Mouse (Mus musculus): Measurements from ENCODE around the gene Capn10. TPM values are rescaled to one million over a fixed set of nuclear protein-coding genes. Genes with fewer than 3 reads are reported as not detected.

Capn10 gene
- 13.7 and 29.0 TPM in 2 replicates for polyA plus RNA-seq (2012; rRNA removed)

- WGBS: under 1% methylated on average over 45 of the region's 45 CpGs
These were observed at the start of gene Capn10 for GRCm38 (mm10) chr1:92934182-92934827. Gene Capn10 (plus strand): TSS chr1:92934376.

GRCm38 (mm10) chr1:92888901-92889655 is 45.1 kb upstream of the Capn10 start:
- no peak for TF ChIP-seq CTCF (IDR thresholded peaks at IDR 0.05; ENCODE audit: extremely low read depth, insufficient read length, insufficient replicate concordance, low read depth, low read length)
- no peak for TF ChIP-seq POLR2A (IDR thresholded peaks at IDR 0.05; ENCODE audit: low read depth, low read length)
- Histone ChIP-seq H3K4me3 (ENCODE audit: low read depth, low read length) (no peak overlapping the region), H3K4me1 (ENCODE audit: control insufficient read depth, insufficient read depth, insufficient read length, low read length) (no peaks in the 10 kb centered on the region), H3K27ac (ENCODE audit: insufficient read depth, low read depth, low read length) (no peak overlapping the region), H3K27me3 (ENCODE audit: control insufficient read depth, insufficient read depth, low read length) (no peaks in the 10 kb centered on the region), H3K36me3 (ENCODE audit: control insufficient read depth, insufficient read depth, low read length) (no peaks in the 10 kb centered on the region)
- 59% methylated on average over 7 of the region's 7 CpGs for WGBS

More at GRCm38 (mm10) chr1:92934182-92934827, at the start of gene Capn10:
- TF ChIP-seq CTCF (IDR thresholded peaks at IDR 0.05; ENCODE audit: extremely low read depth, insufficient read length, insufficient replicate concordance, low read depth, low read length) (peak; percentile 3; the same call in 1 of the 2 replicates), POLR2A (IDR thresholded peaks at IDR 0.05; ENCODE audit: low read depth, low read length) (peak; percentile 73)
- Histone ChIP-seq H3K36me3 (ENCODE audit: control insufficient read depth, insufficient read depth, low read length) (peaks cover 6% of the 10 kb centered on the region), H3K4me1 (ENCODE audit: control insufficient read depth, insufficient read depth, insufficient read length, low read length) (peaks cover 33% of the 10 kb centered on the region), H3K27me3 (ENCODE audit: control insufficient read depth, insufficient read depth, low read length) (no peaks in the 10 kb centered on the region), H3K27ac (ENCODE audit: insufficient read depth, low read depth, low read length) (peak within 1 kb of the TSS; percentile 97), H3K4me3 (ENCODE audit: low read depth, low read length) (peak within 1 kb of the TSS; percentile 74)

- Histone ChIP-seq H3K27ac (ENCODE audit: insufficient read depth, low read depth, low read length) (no peak overlapping the region), H3K4me3 (ENCODE audit: low read depth, low read length) (no peak overlapping the region), H3K4me1 (ENCODE audit: control insufficient read depth, insufficient read depth, insufficient read length, low read length) (no peaks in the 10 kb centered on the region), H3K27me3 (ENCODE audit: control insufficient read depth, insufficient read depth, low read length) (peaks cover 4% of the 10 kb centered on the region; the same call in 1 of the 2 replicates), H3K36me3 (ENCODE audit: control insufficient read depth, insufficient read depth, low read length) (no peaks in the 10 kb centered on the region)
- 65% methylated on average over 3 of the region's 3 CpGs for WGBS
- TF ChIP-seq POLR2A (IDR thresholded peaks at IDR 0.05; ENCODE audit: low read depth, low read length) (no peak), CTCF (IDR thresholded peaks at IDR 0.05; ENCODE audit: extremely low read depth, insufficient read length, insufficient replicate concordance, low read depth, low read length) (no peak)
These were observed 41.4 kb upstream of the Capn10 start for GRCm38 (mm10) chr1:92892791-92893190.

- H3K36me3 ChIP-seq (ENCODE audit: control insufficient read depth, insufficient read depth, low read length): no peaks in the 10 kb centered on the region
- H3K4me3 ChIP-seq (ENCODE audit: low read depth, low read length): no peak overlapping the region
- H3K4me1 ChIP-seq (ENCODE audit: control insufficient read depth, insufficient read depth, insufficient read length, low read length): no peaks in the 10 kb centered on the region
- no peak for TF ChIP-seq CTCF (IDR thresholded peaks at IDR 0.05; ENCODE audit: extremely low read depth, insufficient read length, insufficient replicate concordance, low read depth, low read length)
- TF ChIP-seq POLR2A (IDR thresholded peaks at IDR 0.05; ENCODE audit: low read depth, low read length): no peak
- 53% methylated on average over 3 of the region's 3 CpGs for WGBS
- peaks cover 4% of the 10 kb centered on the region; the same call in 1 of the 2 replicates for H3K27me3 ChIP-seq (ENCODE audit: control insufficient read depth, insufficient read depth, low read length)
- no peak overlapping the region for H3K27ac ChIP-seq (ENCODE audit: insufficient read depth, low read depth, low read length)
These were observed 40.3 kb upstream of the Capn10 start for GRCm38 (mm10) chr1:92893896-92894295.

- TF ChIP-seq CTCF (IDR thresholded peaks at IDR 0.05; ENCODE audit: extremely low read depth, insufficient read length, insufficient replicate concordance, low read depth, low read length) (peak; percentile 83), POLR2A (IDR thresholded peaks at IDR 0.05; ENCODE audit: low read depth, low read length) (no peak)
- Histone ChIP-seq H3K27me3 (ENCODE audit: control insufficient read depth, insufficient read depth, low read length) (peaks cover 4% of the 10 kb centered on the region; the same call in 1 of the 2 replicates), H3K27ac (ENCODE audit: insufficient read depth, low read depth, low read length) (no peak overlapping the region), H3K4me3 (ENCODE audit: low read depth, low read length) (no peak overlapping the region), H3K4me1 (ENCODE audit: control insufficient read depth, insufficient read depth, insufficient read length, low read length) (no peaks in the 10 kb centered on the region), H3K36me3 (ENCODE audit: control insufficient read depth, insufficient read depth, low read length) (no peaks in the 10 kb centered on the region)
- WGBS: 22% methylated on average over 3 of the region's 3 CpGs
These were observed 39.1 kb upstream of the Capn10 start for GRCm38 (mm10) chr1:92895089-92895488.

GRCm38 (mm10) chr1:92902786-92903185 is 31.4 kb upstream of the Capn10 start, which contains the start of gene Ankmy1:
Gene Ankmy1 (minus strand): TSS chr1:92902906.
- no peak within 1 kb of the TSS for H3K27ac ChIP-seq (ENCODE audit: insufficient read depth, low read depth, low read length)
- 0 out of 2 replicates have a peak within 1 kb of the TSS, but pooled peaks have one; percentile 8 for H3K4me3 ChIP-seq (ENCODE audit: low read depth, low read length)
- TF ChIP-seq CTCF (IDR thresholded peaks at IDR 0.05; ENCODE audit: extremely low read depth, insufficient read length, insufficient replicate concordance, low read depth, low read length) (no peak), POLR2A (IDR thresholded peaks at IDR 0.05; ENCODE audit: low read depth, low read length) (no peak)

GRCm38 (mm10) chr1:92903627-92904026 is 30.5 kb upstream of the Capn10 start:
- no peaks in the 10 kb centered on the region for H3K36me3 ChIP-seq (ENCODE audit: control insufficient read depth, insufficient read depth, low read length)
- WGBS: 78% methylated on average over 4 of the region's 4 CpGs
- peaks cover 15% of the 10 kb centered on the region for H3K4me1 ChIP-seq (ENCODE audit: control insufficient read depth, insufficient read depth, insufficient read length, low read length)
- no peak overlapping the region for H3K27ac ChIP-seq (ENCODE audit: insufficient read depth, low read depth, low read length)
- no peaks in the 10 kb centered on the region for H3K27me3 ChIP-seq (ENCODE audit: control insufficient read depth, insufficient read depth, low read length)
- no peak overlapping the region for H3K4me3 ChIP-seq (ENCODE audit: low read depth, low read length)
- TF ChIP-seq POLR2A (IDR thresholded peaks at IDR 0.05; ENCODE audit: low read depth, low read length) (no peak), CTCF (IDR thresholded peaks at IDR 0.05; ENCODE audit: extremely low read depth, insufficient read length, insufficient replicate concordance, low read depth, low read length) (no peak)

More at GRCm38 (mm10) chr1:92902786-92903185, 31.4 kb upstream of the Capn10 start, which contains the start of gene Ankmy1:
- Histone ChIP-seq H3K27me3 (ENCODE audit: control insufficient read depth, insufficient read depth, low read length) (no peaks in the 10 kb centered on the region), H3K36me3 (ENCODE audit: control insufficient read depth, insufficient read depth, low read length) (no peaks in the 10 kb centered on the region), H3K4me1 (ENCODE audit: control insufficient read depth, insufficient read depth, insufficient read length, low read length) (peaks cover 12% of the 10 kb centered on the region)
- 3% methylated on average over 15 of the region's 15 CpGs for WGBS

Data from small intestine, adult 2 months (tissue).